Mouse (Mus musculus): ENCODE data around the gene Ankzf1.

Gene Ankzf1

DNA sequence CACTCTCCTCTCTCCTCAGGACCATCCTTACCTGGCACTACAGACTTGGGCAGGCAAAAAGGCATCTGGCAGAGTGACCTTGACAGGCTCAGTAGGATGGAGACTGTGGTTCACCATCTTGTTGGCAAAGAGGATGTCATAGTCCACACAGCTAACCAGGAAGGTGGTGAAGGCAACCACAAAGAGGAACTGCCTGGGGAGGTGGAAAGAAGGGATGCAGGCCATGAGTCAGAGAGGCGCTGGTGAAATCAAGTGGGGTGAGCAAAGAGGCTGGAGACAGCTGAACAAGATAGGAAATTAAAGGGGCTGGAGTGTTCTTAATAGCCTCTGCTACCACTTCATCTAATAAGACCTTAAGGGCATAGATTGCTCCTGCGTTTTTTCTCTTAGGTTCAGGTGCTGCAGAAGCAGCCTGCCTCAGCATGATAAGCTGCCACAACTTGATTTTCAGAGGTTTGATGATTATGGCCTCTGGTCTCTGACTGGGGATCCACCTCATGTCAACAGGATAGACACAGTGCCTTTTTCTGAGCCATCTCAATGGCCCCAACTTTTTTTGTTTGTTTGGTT, 4.0 kb upstream of the Ankzf1 start:
- DNase-seq (ENCODE audit: low spot score), result no peak

DNA sequence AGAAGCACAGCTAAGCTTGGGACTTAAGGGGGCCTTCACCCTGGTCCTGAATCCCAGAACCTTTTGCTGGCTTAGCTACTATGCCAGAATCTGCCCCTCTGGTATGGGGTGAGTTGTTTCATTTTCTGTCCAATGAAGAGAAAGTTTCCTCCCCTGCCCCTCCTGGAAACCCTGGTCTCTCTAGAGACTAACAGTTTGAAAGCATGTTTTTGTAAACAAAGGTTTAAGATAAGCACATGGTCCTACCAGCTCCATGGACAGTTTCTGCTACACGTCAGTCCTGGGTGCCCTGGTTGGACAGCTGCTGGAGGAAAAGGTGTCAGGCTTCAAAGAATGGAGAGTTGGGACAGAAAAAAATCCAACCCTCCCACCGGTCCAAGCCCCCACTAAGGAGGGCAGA, 1.4 kb upstream of the Ankzf1 start:
- no peak for DNase-seq (ENCODE audit: low spot score)

DNA sequence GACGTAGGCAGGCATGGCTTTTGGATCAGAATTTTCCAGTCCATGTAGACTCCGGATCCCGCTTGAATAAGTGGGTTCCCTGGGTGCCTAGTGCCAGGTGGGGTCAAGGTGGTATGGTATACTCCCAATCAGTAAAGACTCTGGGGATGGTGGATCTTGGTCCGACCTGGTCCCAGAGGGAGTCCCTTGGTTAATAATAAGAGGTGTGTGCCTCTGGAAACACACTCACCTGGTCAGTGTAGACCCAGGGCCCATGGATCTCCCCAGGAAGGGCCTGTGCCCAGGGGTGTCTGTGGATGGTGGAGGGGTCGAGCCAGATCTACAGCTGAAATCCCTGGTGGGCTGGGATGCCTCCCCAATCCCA, 711 bp upstream of the Ankzf1 start:
- no peak for DNase-seq (ENCODE audit: low spot score)

DNA sequence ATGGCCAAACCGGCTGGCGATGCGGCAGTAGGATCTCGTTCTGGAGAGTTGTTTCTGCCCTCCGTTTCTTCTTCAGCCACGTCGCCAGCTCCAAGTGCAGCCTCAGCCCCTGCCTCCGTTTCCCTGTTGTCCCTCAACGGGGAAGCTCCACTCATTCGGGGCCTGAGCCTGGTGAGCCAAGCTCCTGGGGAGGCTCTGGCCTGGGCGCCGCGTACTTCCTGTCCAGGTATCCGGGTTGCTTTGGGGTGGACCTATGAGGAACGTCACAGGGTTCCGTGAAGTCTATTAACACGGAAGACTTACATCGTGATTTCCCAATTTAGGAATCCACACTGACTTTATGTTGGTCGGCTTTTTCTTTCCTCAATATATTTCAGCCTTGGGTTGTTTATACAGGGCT, 501 bp downstream of the Ankzf1 start:
- DNase-seq (ENCODE audit: low spot score), result no peak

DNA sequence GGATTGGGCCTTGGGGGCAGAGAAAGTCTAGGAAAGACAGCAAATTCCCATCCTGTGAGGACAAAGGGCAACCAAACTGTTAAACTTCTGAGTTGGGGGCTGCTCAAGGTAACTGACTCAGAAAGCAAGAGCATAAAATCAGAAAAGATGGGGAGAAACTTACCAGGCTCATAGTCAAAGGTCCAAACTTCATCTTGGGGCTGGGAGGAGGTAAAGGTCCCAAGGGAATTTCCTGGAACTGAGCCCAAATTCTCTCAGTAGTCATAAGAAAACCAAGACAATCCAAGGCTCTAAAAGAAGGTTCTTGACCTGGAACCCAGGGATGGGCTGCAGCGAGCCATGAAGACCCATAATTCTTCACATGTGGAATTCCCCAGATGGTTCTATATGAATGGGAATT, 9.3 kb downstream of the Ankzf1 start:
- DNase-seq (ENCODE audit: low spot score), result no peak

DNA sequence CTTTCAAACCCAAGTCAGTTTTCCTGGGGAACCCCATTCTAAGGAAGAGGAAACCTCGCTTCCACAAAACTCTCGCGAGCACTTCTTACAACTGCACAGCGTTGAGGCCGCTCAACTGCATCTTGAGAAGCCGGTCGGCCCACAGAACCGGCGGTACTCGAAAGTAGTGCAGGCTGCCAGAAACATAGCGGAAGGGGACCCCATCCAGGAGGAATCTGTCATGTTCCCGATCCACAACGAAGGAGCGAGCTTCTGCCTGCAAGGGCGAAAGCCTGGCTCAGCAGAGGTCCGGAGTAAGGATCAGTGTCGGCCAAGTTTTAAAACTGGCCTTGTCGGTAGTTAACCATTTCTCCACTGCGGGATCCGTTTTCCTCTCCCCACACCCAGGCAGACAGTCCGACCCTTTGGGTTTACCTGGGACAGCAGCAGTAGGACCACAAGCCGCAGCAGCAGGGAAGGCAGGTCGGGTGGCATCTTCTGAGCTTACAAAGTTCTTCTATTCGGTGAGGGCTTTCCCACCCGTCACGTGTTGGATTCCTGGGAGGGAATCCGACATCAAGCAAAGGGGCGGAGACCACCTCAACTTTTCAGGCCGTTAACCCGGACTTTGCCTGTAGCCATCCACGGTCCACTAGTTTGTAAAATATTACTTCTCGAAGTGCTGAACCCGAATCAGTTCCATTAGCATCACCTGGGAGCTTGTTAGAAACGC, 17.2 kb downstream of the Ankzf1 start:
- no peak for DNase-seq (ENCODE audit: low spot score)

DNA sequence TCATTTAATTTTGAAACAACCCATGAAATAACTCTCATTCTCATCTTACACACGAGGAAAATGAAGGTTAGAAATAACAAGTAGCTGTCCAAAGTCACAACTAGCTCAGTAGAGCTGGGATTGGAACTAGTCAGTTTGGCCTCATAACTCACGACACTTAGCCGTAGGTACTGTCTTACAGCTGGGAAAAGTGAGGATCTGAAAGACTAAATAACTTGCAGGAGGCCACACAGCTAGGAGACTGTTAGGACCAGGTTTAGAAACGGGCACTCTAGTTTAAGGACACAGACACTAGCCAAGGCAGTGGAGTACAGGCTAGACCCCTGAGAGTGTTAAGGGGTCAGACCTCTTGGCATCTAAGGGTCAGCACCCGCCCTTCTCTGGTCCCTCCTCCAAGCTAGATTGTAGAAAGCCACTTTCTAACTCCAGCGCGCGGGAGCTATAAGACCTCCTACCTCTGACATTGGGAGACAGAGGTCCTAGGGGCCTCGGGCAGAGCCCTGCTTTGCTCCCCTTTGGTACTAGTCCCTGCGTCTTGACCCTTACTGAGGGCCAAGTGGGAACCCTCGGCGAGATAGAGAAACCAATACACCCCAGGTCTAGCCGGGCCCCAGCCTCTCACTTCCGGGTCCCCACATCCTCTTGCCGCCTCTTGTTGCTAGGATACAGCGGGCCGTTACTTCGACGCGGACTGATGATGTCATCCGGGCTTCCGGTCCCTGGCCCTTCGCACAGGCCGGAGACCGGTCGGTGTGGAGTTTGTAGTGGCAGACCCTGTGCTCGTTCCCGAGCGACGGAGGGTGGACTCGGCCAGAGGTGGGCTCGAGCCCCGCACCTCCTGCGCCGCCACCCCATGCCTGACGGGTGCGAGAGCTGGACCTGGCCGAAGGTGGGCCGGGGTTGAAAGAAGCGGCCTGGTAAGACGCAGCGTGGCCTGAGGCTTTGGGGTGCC, 18.5 kb downstream of the Ankzf1 start, which contains the start of the genes Glb1l and Stk16:
Gene Glb1l (minus strand): TSS at position 678 of the 952 bp plus-strand sequence.
Gene Stk16 (plus strand): TSS at position 703 of the 952 bp plus-strand sequence.
- peak; percentile 85 for DNase-seq (ENCODE audit: low spot score)

DNA sequence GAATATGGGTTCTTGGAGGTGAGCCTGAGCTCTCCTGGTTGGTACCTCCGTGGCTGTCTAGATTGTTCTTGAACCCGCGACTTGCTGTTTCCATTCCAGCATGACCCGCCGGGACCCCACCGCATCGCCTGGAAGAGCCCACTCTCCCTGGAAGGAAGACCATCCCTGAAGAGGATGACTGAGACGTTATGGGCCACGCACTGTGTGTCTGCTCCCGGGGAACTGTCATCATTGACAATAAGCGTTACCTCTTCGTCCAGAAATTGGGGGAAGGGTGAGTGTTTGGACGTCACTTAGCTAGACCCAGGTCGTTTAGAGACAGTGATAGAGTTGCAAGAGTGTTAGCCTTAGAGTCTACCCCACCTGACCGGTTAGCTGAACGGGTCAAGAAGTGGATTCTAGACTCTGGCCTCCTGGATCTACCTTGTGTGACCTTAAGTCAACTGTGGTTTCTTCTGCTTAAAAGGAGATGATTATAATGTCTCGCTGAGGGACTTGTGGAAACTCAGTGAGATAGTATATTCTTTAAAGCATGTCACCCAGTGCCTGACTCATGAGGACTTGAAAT, 19.3 kb downstream of the Ankzf1 start:
- no peak for DNase-seq (ENCODE audit: low spot score)

DNA sequence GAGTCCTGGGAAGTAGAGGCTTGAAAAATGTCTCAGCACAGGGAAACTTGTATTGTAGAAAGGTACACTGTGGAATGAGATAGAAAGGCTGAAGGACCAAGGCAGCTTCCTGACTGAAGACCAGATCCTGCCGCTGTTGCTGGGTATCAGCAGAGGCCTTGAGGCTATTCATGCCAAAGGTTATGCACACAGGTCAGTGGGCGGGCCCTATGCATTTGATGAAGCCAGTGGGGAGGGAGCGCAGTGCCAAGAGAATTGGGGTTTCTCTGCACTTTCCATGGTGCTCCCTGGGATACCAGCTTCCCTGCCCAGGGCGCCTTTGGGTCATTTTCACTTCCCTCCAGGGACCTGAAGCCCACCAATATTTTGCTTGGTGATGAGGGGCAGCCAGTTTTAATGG, 20.6 kb downstream of the Ankzf1 start:
- DNase-seq (ENCODE audit: low spot score), result no peak

DNA sequence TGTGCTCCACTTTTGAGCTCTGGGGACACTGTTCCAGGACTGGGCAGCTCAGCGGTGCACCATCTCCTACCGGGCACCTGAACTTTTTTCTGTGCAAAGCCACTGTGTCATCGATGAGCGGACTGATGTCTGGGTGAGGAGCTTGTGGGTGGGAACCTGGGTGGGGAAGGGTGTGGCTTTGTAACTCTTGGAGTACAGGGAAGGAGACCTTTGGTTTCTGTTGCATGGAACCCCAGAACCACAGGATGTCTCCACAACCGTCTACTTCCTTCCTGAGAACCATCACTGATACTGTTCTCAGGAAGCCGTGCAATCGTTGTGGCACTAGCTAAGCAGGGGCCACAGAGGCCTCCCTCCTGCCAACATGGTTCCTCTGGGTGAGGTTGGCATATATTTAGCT, 21.1 kb downstream of the Ankzf1 start:
- no peak for DNase-seq (ENCODE audit: low spot score)

DNA sequence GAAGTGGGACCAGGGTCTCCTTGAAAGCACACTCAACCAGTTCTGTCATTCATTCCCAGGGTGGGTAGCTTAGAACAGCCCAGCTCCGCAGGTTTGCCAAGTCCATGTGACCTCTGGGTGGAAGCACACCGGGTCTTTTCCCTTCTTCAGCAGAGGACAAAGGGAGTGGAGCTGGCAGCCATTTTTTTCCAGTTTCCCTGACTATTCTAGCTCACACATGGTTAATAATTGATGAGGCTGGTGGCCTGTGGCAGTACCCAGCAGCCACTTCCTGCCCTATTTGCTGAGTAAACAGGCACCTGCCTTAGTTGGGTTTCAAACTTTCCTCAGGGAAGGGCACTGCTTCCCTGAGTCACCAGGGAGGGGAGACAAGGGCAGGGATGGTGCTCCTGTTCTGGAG, 22.5 kb downstream of the Ankzf1 start:
- no peak for DNase-seq (ENCODE audit: low spot score)

DNA sequence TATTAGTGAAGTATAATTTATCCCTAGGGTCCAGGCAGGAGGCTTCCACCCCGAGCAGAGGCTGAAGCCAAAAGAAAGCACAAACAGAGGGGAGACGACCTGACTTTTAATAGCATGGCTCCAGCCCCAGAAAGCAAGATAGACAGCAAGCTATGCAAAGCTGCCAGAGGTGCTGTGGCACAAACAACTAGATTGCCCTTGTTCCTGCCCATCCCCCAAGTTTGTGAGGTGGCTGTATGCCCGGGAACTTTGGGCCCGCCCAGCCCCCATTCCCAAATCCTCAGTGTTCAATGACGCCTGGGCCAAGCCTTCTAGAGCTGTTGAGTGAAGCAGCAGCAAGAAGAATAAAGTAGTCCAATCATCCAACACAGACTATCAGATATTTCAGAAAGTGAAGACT, 22.9 kb downstream of the Ankzf1 start:
- no peak for DNase-seq (ENCODE audit: low spot score)

DNA sequence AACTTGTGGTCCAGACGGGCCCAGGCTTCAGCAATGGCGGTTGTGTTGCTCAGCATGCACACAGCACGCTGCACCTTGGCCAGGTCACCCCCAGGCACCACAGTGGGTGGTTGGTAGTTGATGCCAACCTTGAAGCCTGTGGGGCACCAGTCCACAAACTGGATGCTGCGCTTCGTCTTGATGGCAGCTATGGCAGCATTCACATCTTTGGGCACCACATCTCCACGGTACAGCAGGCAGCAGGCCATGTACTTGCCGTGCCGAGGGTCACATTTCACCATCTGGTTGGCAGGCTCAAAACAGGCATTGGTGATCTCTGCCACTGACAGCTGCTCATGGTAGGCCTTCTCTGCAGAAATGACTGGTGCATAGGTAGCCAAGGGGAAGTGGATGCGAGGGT, 23.8 kb downstream of the Ankzf1 start:
- no peak for DNase-seq (ENCODE audit: low spot score)

DNA sequence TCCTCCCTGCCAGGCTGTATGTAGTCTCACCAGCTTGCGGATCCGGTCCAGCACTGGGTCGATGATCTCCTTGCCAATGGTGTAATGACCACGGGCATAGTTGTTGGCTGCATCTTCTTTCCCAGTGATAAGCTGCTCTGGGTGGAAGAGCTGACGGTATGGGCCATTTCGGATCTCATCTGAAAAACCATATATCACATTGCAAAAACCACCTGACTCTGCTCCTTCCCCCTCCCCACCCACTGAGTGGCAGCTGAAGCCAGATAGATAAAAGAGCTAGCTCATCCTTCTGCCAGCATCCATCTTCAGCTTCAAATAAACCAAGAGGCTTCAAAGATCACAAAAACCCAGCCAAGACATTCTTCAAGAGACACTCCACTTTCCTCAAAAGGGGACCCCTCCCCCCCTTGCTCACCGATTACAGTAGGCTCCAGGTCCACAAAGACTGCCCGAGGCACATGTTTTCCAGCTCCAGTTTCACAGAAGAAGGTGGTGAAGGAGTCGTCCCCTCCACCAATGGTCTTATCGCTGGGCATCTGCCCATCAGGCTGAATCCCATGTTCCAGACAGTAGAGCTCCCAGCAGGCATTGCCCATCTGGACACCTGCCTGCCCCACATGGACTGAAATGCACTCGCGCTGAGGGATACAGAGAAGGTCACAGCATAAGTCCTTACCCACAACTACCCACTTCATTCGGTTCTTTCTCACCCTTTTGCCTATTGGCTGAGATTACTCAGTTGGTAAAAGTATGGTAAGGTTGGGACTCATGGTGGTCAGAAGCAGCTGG, 25.0 kb downstream of the Ankzf1 start:
- DNase-seq (ENCODE audit: low spot score), result no peak

DNA sequence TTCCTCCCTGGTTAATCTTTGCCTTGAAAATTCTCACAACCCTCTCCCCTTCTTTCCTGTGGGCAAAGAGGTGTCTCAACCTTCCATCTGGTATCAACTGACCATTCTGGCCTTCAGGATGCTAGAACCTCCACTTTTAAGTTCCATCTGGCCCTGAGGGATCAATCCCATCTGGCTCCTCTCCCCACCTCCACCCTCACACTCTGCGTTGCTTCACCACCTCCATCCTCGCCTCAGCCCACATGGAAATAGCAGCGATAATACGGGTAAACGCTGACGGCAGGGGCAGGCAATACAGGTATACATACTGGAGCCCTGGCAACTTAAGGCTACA, 25.9 kb downstream of the Ankzf1 start:
- DNase-seq (ENCODE audit: low spot score), result no peak

DNA sequence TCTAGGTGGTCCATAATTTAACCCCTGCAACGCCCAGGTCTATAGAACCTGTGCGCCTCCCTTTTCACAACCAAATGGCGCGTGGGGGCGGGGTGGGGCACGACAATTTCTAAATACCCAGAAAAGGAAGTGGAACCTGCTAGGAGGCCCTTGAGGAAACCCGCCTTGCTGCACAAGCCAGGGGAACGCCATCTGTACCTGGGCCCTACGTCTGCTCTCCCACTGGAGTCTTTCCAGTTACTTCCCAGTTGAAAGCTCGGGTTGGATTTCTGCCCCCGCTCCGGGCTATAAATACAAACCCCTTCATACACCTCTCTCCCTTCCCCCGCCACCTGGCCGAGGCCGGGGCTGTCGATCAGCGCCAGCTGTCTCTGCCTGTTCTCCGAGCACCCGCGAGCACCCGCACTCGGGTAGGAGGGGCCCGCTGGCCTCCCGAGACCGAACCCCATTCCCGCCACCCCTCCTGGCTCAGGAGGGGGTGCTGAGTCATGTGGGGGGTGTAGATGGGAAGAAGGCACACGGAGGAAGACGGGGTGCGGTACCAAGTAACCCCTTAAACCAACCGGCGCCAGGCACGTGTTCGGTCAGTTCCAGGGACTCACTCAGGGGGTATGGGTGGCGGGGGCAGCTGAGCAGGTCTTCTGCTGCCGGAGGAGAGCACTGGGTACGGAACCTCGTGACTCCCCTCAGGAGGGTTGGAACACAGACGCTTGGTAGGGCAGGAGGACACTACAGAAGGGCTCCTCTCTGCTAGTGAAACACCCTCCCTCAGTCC, 26.5 kb downstream of the Ankzf1 start:
- DNase-seq (ENCODE audit: low spot score), result peak; percentile 38

DNA sequence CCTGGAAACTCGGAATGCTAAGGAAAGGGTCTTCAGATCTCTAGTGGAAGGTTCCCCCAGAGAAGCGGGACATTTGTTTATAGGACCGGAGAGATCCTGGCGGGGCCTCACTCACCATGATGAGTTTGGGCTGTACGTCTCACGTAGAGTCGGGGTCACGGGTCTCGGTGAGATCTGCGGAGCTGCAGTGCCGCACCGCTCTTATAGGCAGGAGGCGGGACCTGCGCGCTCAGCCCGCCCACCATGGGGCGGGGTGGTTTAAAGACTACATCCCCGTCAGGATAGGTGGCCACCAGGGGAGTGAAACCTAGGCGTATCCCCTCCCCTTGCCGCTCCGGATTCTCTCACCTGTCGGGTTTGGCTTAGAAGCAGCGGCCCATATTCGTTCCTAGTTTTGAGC, 27.1 kb downstream of the Ankzf1 start:
- peak; percentile 87 for DNase-seq (ENCODE audit: low spot score)

DNA sequence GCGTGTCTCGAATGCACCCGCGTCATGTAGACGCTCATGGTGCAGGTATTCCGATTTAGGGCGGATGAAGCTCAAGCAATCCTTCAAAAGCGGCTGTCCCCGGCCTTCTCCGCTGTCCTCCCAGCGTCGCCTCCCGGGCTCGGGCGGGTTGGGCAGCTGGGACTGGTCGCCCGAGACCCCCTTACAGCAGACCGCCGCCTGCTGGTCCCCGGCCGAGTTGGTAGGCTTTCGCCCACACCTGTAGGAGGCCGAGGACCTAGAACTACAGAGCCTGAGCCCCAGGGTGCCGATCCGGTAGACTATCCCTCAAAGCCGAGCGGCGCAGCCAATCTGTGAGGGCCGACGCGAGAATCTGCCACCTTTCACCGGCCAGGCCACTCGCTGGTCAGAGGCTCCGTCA, 27.6 kb downstream of the Ankzf1 start, which contains the start of gene Tuba4a:
Gene Tuba4a (minus strand): TSS at position 335 of the 400 bp plus-strand sequence.
- DNase-seq (ENCODE audit: low spot score), result no peak

DNA sequence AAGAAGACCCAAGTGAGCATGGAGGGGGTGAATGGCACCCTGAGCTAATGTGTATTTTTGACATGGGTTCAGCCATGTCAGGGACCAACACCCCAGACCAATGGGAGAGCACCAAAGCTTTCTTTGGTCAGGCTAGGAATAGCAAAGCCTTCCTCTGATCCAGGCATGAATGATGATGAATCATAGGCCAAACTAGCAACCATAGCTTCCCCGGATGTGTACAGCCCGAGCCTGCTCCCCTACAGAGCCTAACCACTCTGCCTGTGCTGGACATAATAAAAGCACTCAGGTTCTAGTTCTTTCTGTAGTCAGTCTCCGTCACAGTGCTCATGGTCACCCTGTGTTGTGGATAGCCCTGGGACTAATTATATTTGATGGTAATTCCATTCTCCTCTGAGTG, 29.6 kb downstream of the Ankzf1 start:
- no peak for DNase-seq (ENCODE audit: low spot score)

DNA sequence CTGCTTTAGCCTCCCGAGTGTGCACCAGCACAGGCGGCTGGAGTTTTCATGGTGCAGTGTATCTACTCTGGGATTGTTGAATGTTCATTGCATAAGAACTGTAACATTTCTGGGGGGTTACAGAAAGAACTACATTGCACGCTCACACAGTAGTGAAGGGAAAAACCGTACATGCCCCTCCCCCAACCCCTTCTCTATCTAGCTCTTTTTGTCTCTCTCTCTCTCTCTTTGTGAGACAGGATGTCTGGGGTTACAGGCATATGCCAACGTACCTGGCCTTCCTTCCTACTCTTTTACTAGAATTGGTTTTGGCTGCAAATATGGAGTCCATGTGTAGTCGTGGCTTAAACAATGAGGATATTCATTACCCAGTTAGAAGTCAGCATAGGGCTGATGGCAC, 31.0 kb downstream of the Ankzf1 start:
- DNase-seq (ENCODE audit: low spot score), result no peak

DNA sequence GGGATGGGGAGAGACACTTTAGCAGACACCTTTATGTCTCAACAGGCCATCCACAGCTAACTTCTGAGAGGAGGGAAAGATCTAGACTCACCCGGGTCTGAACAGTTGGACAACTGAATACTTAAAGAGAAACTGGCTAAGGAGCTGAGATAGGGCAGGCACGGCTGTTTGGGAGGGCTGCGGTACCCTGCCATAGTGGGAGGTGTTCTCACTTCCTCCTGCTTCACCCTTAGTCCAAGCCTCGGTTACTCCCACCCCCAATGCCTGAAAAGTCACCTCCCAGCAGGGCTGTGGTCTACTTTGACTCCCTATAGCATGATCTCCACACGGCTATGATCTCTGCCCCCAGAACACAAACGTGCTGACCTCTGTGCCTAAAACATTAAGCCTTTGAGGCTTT, 31.6 kb downstream of the Ankzf1 start:
- DNase-seq (ENCODE audit: low spot score), result no peak

Data from layer of hippocampus, adult 9-10 months (tissue).